Mouse (Mus musculus): Measurements from ENCODE around the gene Phka1.

GRCm38 (mm10) chrX:102556906-102557305 lies 87.1 kb downstream of the Phka1 start:
- TF ChIP-seq POLR2A (IDR thresholded peaks at IDR 0.05; ENCODE audit: insufficient read depth, low read depth, low read length) (no peak), CTCF (IDR thresholded peaks at IDR 0.05) (no peak)

Measured in heart, adult 2 months (tissue).